Comparison of ENCODE assay signal across 13 mouse cellular contexts in the genomic region with DNA sequence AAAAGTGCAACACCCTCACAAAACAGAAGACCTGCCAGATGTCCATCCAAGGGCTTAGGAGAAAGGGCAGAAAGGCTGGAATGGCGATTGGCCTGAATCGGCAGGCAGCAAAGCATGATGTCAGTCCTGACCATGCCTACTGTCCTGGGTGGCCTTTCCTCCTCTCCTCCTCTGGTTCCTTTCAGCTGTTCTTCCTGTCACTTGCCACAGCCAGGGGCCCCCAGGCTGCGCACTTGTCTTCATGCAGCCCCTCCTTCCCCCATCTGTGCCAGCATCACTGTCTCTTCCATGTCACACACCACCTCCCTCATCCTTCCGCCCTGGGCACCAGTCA. TPM values are rescaled to one million over a fixed set of nuclear protein-coding genes. Genes with fewer than 3 reads are reported as not detected.
DNase-seq lines count a peak whose midpoint lies in the region; ATAC-seq lines count a peak whose summit lies in the region.
"Had no signal": no experiment of that assay in that cellular context is flagged by ENCODE, and none has a peak within 500 bp of the region (broad histone marks: within the 10 kb centered on the region; RNA-seq: fewer than 3 reads in every experiment).

No protein-coding gene starts in this region.

- WGBS in heart, embryonic 14.5 days = 73% methylated on average over 4 of the region's 4 CpGs

- H3K9ac ChIP-seq in heart, embryonic 14.5 days (ENCODE audit: low read length) = peak overlapping the region; percentile 52; the same call in 1 of the 2 replicates
- H3K9ac ChIP-seq: hindbrain, embryonic 12.5 days; liver, embryonic 15.5 days had no signal

- H3K36me3 ChIP-seq in heart, embryonic 14.5 days (ENCODE audit: control insufficient read depth, insufficient read depth, low read length) = no peaks in the 10 kb centered on the region
- H3K36me3 ChIP-seq in megakaryocyte, embryonic 14.5 days (replicated peaks; ENCODE audit: low read length) = peaks cover 91% of the 10 kb centered on the region
- H3K36me3 ChIP-seq: embryonic facial prominence, embryonic 10.5 days; hindbrain, embryonic 12.5 days; liver, embryonic 15.5 days had no signal

- H3K27ac ChIP-seq in heart, embryonic 14.5 days (replicated peaks in 1 of 2; ENCODE audit: control insufficient read depth in 1 of 2, insufficient read depth in 1 of 2, low read depth in 2 of 2, low read length in 2 of 2) = peak overlapping the region; percentile 74 to 86
- H3K27ac ChIP-seq: hindbrain, embryonic 12.5 days; liver, embryonic 15.5 days had no signal

- no peak overlapping the region for H3K4me2 ChIP-seq in heart, embryonic 14.5 days (ENCODE audit: low read length)
- H3K4me2 ChIP-seq: hindbrain, embryonic 12.5 days; liver, embryonic 15.5 days had no signal

- H3K27me3 ChIP-seq in heart, embryonic 14.5 days (ENCODE audit: control insufficient read depth, insufficient read depth, low read length) = no peaks in the 10 kb centered on the region
- peaks cover 19% of the 10 kb centered on the region for H3K27me3 ChIP-seq in megakaryocyte, embryonic 14.5 days (replicated peaks)
- H3K27me3 ChIP-seq: liver, embryonic 15.5 days had no signal

- peak; percentile 65 for DNase-seq in cerebellum, adult 11-12 months
- no peak for DNase-seq in cerebellum, adult 11 months
- DNase-seq in heart, adult 8-10 months (ENCODE audit: low spot score) = no peak
- DNase-seq: kidney, adult 8-10 months had no signal

- ATAC-seq in heart, embryonic 14.5 days (ENCODE audit: insufficient number of reproducible peaks, insufficient read depth, low FRiP score, low read depth) = no peak
- ATAC-seq in megakaryocyte, adult 5-6 weeks (ENCODE audit: poor library complexity, severe bottlenecking) = no peak
- peak; percentile 23; the same call in 1 of the 2 replicates for ATAC-seq in megakaryocyte-erythroid progenitor cell, adult 5-6 weeks (replicated peaks; ENCODE audit: low FRiP score, low TSS enrichment, poor library complexity, severe bottlenecking)
- ATAC-seq in activated CD4-positive, CD25-positive, alpha-beta regulatory T cell, adult 4 months = no peak

- H3K4me3 ChIP-seq in heart, embryonic 14.5 days (ENCODE audit: control insufficient read depth in 1 of 2, insufficient read depth in 1 of 2, low read depth in 1 of 2, low read length in 2 of 2) = no peak overlapping the region
- peak overlapping the region; percentile 76 for H3K4me3 ChIP-seq in megakaryocyte, embryonic 14.5 days (replicated peaks)
- H3K4me3 ChIP-seq: embryonic facial prominence, embryonic 10.5 days; hindbrain, embryonic 12.5 days; liver, embryonic 15.5 days; myocyte had no signal

- peaks cover 61 to 81% of the 10 kb centered on the region in 2 experiments for H3K4me1 ChIP-seq in heart, embryonic 14.5 days (ENCODE audit: control insufficient read depth in 2 of 2, insufficient read depth in 2 of 2, low read length in 2 of 2)
- H3K4me1 ChIP-seq in megakaryocyte, embryonic 14.5 days = peaks cover 100% of the 10 kb centered on the region

- no peaks in the 10 kb centered on the region for H3K9me3 ChIP-seq in heart, embryonic 14.5 days (ENCODE audit: control insufficient read depth, low read length)
- no peaks in the 10 kb centered on the region for H3K9me3 ChIP-seq in megakaryocyte, embryonic 14.5 days
- H3K9me3 ChIP-seq: embryonic facial prominence, embryonic 10.5 days; hindbrain, embryonic 12.5 days; liver, embryonic 15.5 days had no signal

RNA-seq across cellular contexts. Expression of gene Tspan9, which starts 51.6 kb away (rescaled TPM):
- 142 and 143 TPM in 2 replicates for polyA plus RNA-seq in heart, embryonic 14.5 days (2014; fragmentation: Nextera tagmentation; extraction: Ambion mirVana)
- 100 to 1,000 TPM in 2 of 4 experiments, 10 to 100 TPM in 2; 67.0 to 124 (median 99.7) TPM for total RNA-seq in heart, adult 8-10 months (2022)
- polyA plus RNA-seq in megakaryocyte, embryonic 14.5 days (2012; ENCODE audit: insufficient read depth, low replicate concordance) = 87.8 and 156 TPM in 2 replicates
- not detected in 2 replicates for total RNA-seq in megakaryocyte, adult 5-6 weeks (2015)
- 0.26 and 1.3 TPM in 2 replicates for total RNA-seq in megakaryocyte, adult 5-6 weeks (2017)
- total RNA-seq in megakaryocyte-erythroid progenitor cell, adult 5-6 weeks (2014; fragmentation: Nextera tagmentation) = 0.22 TPM in 1 of 2 replicates, not detected in the other
- 0.19 TPM in 1 of 2 replicates, not detected in the other for total RNA-seq in megakaryocyte-erythroid progenitor cell, adult 5-6 weeks (2017)
- under 1 TPM; 0.08 to 0.23 TPM for polyA plus RNA-seq in activated CD4-positive, CD25-positive, alpha-beta regulatory T cell, adult 4 months (2017; shearing (Covaris generic))

Comparison
In these comparisons a context has a peak if more than half of its experiments do, and no peak if none do; other contexts are left out.
1. RNA of gene Tspan9, which starts 51.6 kb away (total RNA-seq): 67.0 to 124 TPM in heart, adult 8-10 months; 0.26 to 1.3 TPM in megakaryocyte, adult 5-6 weeks and 0.19 to 0.22 TPM in megakaryocyte-erythroid progenitor cell, adult 5-6 weeks; every median in the first group is over 10 times any median in the second.